Mouse (Mus musculus): ENCODE data around the gene Them7.

DNA sequence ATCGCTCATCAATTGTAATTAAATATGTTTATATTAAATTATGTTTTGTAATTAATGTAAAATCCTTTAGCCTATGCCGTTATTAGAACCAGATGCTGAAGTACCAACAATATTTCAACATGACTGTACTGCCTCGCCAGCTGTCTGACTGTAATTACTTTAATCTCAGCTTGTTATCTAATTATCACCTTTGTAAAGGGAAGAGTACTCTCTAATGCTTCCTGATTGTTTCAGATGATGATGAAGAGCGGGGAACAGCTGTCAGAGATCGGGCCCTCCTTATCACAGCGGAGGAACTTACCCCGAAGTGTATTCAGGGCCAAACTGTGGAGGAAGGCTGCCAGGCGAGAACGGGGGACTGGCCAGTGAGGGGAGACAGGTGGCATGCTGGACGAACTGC is 77.4 kb downstream of the Them7 start:
- TF ChIP-seq POLR2A (IDR thresholded peaks at IDR 0.05; ENCODE audit: extremely low read depth, insufficient read depth, low read length), result no peak
- TF ChIP-seq CTCF (IDR thresholded peaks at IDR 0.05; ENCODE audit: extremely low read depth, insufficient read depth, low read length), result no peak

Data from cortical plate, adult 2 months (tissue).